8 mouse cellular contexts compared by ENCODE assay signal in the genomic region with DNA sequence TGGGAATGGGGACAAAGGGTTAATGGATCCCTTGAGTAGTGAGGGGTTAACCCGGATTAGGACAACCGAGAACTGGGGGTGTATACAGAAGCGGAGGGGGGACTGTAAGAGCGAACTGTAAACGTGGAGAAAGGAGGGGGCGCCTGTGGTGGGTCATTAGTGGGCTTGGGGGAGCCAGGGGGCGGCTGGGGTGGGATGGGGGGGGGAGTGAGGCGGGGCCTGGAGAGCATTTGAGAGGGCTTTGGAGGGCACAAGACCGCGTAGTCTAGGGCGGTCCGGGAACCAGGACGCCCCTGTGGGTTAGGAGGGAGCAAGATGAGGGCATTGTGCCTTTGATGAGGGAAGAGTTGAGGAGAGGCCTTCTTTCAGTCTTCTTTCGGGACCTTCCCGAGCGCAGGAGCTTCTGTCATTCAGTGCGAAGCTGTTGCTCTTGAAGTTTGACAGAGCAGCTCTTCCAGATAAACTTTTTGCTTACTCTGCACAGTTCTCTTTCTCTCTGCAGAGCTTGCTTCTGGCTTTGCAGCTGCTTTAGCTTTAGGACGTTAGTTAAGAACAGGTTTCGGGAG. TPM values are rescaled to one million over a fixed set of nuclear protein-coding genes. Genes with fewer than 3 reads are reported as not detected.
A peak's percentile ranks its signal among the peaks of the same experiment; 100 is the strongest.
DNase-seq lines count a peak whose midpoint lies in the region; ATAC-seq and TF ChIP-seq lines count a peak whose summit lies in the region.

No protein-coding gene starts in this region.

- H3K4me3 ChIP-seq in kidney, embryonic 15.5 days (replicated peaks), result peak overlapping the region; percentile 80
- peak overlapping the region; percentile 88 for H3K4me3 ChIP-seq in hindbrain, embryonic 10.5 days
- H3K4me3 ChIP-seq in lung, postnatal 0 days (ENCODE audit: low read depth, low read length), result peak overlapping the region; percentile 74

- no peaks in the 10 kb centered on the region for H3K9me3 ChIP-seq in kidney, embryonic 15.5 days (replicated peaks)
- no peaks in the 10 kb centered on the region for H3K9me3 ChIP-seq in hindbrain, embryonic 10.5 days
- H3K9me3 ChIP-seq in lung, postnatal 0 days (ENCODE audit: low read length), result no peaks in the 10 kb centered on the region

- H3K27me3 ChIP-seq in kidney, embryonic 15.5 days, result no peaks in the 10 kb centered on the region
- no peaks in the 10 kb centered on the region for H3K27me3 ChIP-seq in hindbrain, embryonic 10.5 days (ENCODE audit: insufficient read depth, poor library complexity, severe bottlenecking)
- no peaks in the 10 kb centered on the region for H3K27me3 ChIP-seq in lung, postnatal 0 days (replicated peaks; ENCODE audit: insufficient read depth, low read length)

- H3K4me1 ChIP-seq in kidney, embryonic 15.5 days, result peaks cover 54% of the 10 kb centered on the region
- peaks cover 52% of the 10 kb centered on the region for H3K4me1 ChIP-seq in hindbrain, embryonic 10.5 days (replicated peaks)
- H3K4me1 ChIP-seq in lung, postnatal 0 days (ENCODE audit: insufficient read depth, low read depth, low read length), result peaks cover 18% of the 10 kb centered on the region

- ATAC-seq in kidney, embryonic 15.5 days (replicated peaks; ENCODE audit: low FRiP score), result no peak
- ATAC-seq in lung, postnatal 0 days, result no peak
- no peak for ATAC-seq in erythroid progenitor cell, adult 5-6 weeks (replicated peaks; ENCODE audit: low FRiP score, poor library complexity, severe bottlenecking)

- peak overlapping the region; percentile 84 for H3K4me2 ChIP-seq in kidney, embryonic 15.5 days
- peak overlapping the region; percentile 95 for H3K4me2 ChIP-seq in lung, postnatal 0 days (replicated peaks; ENCODE audit: low read depth, low read length)

- H3K36me3 ChIP-seq in kidney, embryonic 15.5 days, result peaks cover 13% of the 10 kb centered on the region
- H3K36me3 ChIP-seq in hindbrain, embryonic 10.5 days, result peaks cover 18% of the 10 kb centered on the region
- no peaks in the 10 kb centered on the region for H3K36me3 ChIP-seq in lung, postnatal 0 days (ENCODE audit: insufficient read depth, low read length)

- no peak for TF ChIP-seq EP300 in lung, postnatal 0 days (IDR thresholded peaks at IDR 0.05)

- no peak for DNase-seq in kidney, adult 11 months
- DNase-seq in T-cell, adult 2 months (ENCODE audit: low spot score), result peak; percentile 14
- DNase-seq in hindbrain, embryonic 10.5 days (ENCODE audit: low spot score), result peak; percentile 51
- DNase-seq in lung, postnatal 0 days (ENCODE audit: low spot score), result peak; percentile 51
- DNase-seq in thymus, postnatal 25 days, result peak; percentile 26
- no peak for DNase-seq in adrenal gland, adult 2 months

- WGBS in kidney, embryonic 15.5 days, result under 1% methylated on average over 19 of the region's 19 CpGs
- 3% methylated on average over 19 of the region's 19 CpGs for WGBS in hindbrain, embryonic 10.5 days
- 3% methylated on average over 17 of the region's 19 CpGs for WGBS in lung, postnatal 0 days

- H3K9ac ChIP-seq in kidney, embryonic 15.5 days, result peak overlapping the region; percentile 91
- H3K9ac ChIP-seq in lung, postnatal 0 days (replicated peaks; ENCODE audit: low read depth), result peak overlapping the region; percentile 44

- no peak for TF ChIP-seq CTCF in lung, postnatal 0 days (IDR thresholded peaks at IDR 0.05)

- H3K27ac ChIP-seq in kidney, embryonic 15.5 days, result peak overlapping the region; percentile 91
- H3K27ac ChIP-seq in hindbrain, embryonic 10.5 days, result peak overlapping the region; percentile 94
- peak overlapping the region; percentile 80 for H3K27ac ChIP-seq in lung, postnatal 0 days (ENCODE audit: low read length)

RNA-seq across cellular contexts. Expression of a gene that starts 0.8 kb away (rescaled TPM):
- 42.3 and 46.5 TPM in 2 replicates for polyA plus RNA-seq in kidney, embryonic 15.5 days (2015; fragmentation: Nextera tagmentation; extraction: Ambion mirVana)
- polyA plus RNA-seq in hindbrain, embryonic 10.5 days (2016; fragmentation: Nextera tagmentation; extraction: Ambion mirVana), result 49.1 and 52.1 TPM in 2 replicates
- polyA plus RNA-seq in lung, postnatal 0 days (2015; fragmentation: Nextera tagmentation; extraction: Ambion mirVana), result 13.1 and 14.2 TPM in 2 replicates
- 3.6 and 5.9 TPM in 2 replicates for total RNA-seq in erythroid progenitor cell, adult 5-6 weeks (2015; ENCODE audit: low replicate concordance)
- 2.4 and 4.8 TPM in 2 replicates for total RNA-seq in erythroid progenitor cell, adult 5-6 weeks (2017; ENCODE audit: low replicate concordance)
- total RNA-seq in adrenal gland, adult 2 months (2021), result 10 to 100 TPM; 17.4 to 24.6 TPM
- polyA plus RNA-seq in adrenal gland, adult 2 months (2012; rRNA removed), result 24.5 and 27.7 TPM in 2 replicates

RNA-seq across cellular contexts. Expression of a gene that starts 2.0 kb away (rescaled TPM):
- 122 and 136 TPM in 2 replicates for polyA plus RNA-seq in kidney, embryonic 15.5 days (2015; fragmentation: Nextera tagmentation; extraction: Ambion mirVana)
- polyA plus RNA-seq in hindbrain, embryonic 10.5 days (2016; fragmentation: Nextera tagmentation; extraction: Ambion mirVana), result 193 and 229 TPM in 2 replicates
- polyA plus RNA-seq in lung, postnatal 0 days (2015; fragmentation: Nextera tagmentation; extraction: Ambion mirVana), result 98.2 and 104 TPM in 2 replicates
- total RNA-seq in erythroid progenitor cell, adult 5-6 weeks (2015; ENCODE audit: low replicate concordance), result 66.7 and 75.0 TPM in 2 replicates
- total RNA-seq in erythroid progenitor cell, adult 5-6 weeks (2017; ENCODE audit: low replicate concordance), result 82.9 and 94.7 TPM in 2 replicates
- 100 to 1,000 TPM; 108 to 115 TPM for total RNA-seq in adrenal gland, adult 2 months (2021)
- polyA plus RNA-seq in adrenal gland, adult 2 months (2012; rRNA removed), result 85.2 and 87.2 TPM in 2 replicates

RNA-seq across cellular contexts. Expression of a gene that starts 47.4 kb away (rescaled TPM):
- 2.0 and 2.6 TPM in 2 replicates for polyA plus RNA-seq in kidney, embryonic 15.5 days (2015; fragmentation: Nextera tagmentation; extraction: Ambion mirVana)
- 1.1 and 1.4 TPM in 2 replicates for polyA plus RNA-seq in hindbrain, embryonic 10.5 days (2016; fragmentation: Nextera tagmentation; extraction: Ambion mirVana)
- 5.0 and 7.1 TPM in 2 replicates for polyA plus RNA-seq in lung, postnatal 0 days (2015; fragmentation: Nextera tagmentation; extraction: Ambion mirVana)
- total RNA-seq in erythroid progenitor cell, adult 5-6 weeks (2015; ENCODE audit: low replicate concordance), result not detected in 2 replicates
- total RNA-seq in erythroid progenitor cell, adult 5-6 weeks (2017; ENCODE audit: low replicate concordance), result not detected in 2 replicates
- total RNA-seq in adrenal gland, adult 2 months (2021), result 1 to 10 TPM in 1 of 2 experiments, under 1 TPM in 1; 0.90 to 1.6 TPM
- polyA plus RNA-seq in adrenal gland, adult 2 months (2012; rRNA removed), result 1.7 and 2.8 TPM in 2 replicates

RNA-seq across cellular contexts. Expression of a gene that starts 56.6 kb away (rescaled TPM):
- polyA plus RNA-seq in kidney, embryonic 15.5 days (2015; fragmentation: Nextera tagmentation; extraction: Ambion mirVana), result 12.5 and 15.0 TPM in 2 replicates
- 10.0 and 11.9 TPM in 2 replicates for polyA plus RNA-seq in hindbrain, embryonic 10.5 days (2016; fragmentation: Nextera tagmentation; extraction: Ambion mirVana)
- 6.4 and 6.6 TPM in 2 replicates for polyA plus RNA-seq in lung, postnatal 0 days (2015; fragmentation: Nextera tagmentation; extraction: Ambion mirVana)
- 4.6 and 6.1 TPM in 2 replicates for total RNA-seq in erythroid progenitor cell, adult 5-6 weeks (2015; ENCODE audit: low replicate concordance)
- 1.4 and 6.2 TPM in 2 replicates for total RNA-seq in erythroid progenitor cell, adult 5-6 weeks (2017; ENCODE audit: low replicate concordance)
- total RNA-seq in adrenal gland, adult 2 months (2021), result 1 to 10 TPM; 7.3 to 9.6 TPM
- 43.2 and 63.5 TPM in 2 replicates for polyA plus RNA-seq in adrenal gland, adult 2 months (2012; rRNA removed)

RNA-seq across cellular contexts. Expression of a gene that starts 59.0 kb away (rescaled TPM):
- 158 and 177 TPM in 2 replicates for polyA plus RNA-seq in kidney, embryonic 15.5 days (2015; fragmentation: Nextera tagmentation; extraction: Ambion mirVana)
- 260 and 279 TPM in 2 replicates for polyA plus RNA-seq in hindbrain, embryonic 10.5 days (2016; fragmentation: Nextera tagmentation; extraction: Ambion mirVana)
- 94.9 and 99.9 TPM in 2 replicates for polyA plus RNA-seq in lung, postnatal 0 days (2015; fragmentation: Nextera tagmentation; extraction: Ambion mirVana)
- 8.4 and 16.2 TPM in 2 replicates for total RNA-seq in erythroid progenitor cell, adult 5-6 weeks (2015; ENCODE audit: low replicate concordance)
- 42.4 and 50.7 TPM in 2 replicates for total RNA-seq in erythroid progenitor cell, adult 5-6 weeks (2017; ENCODE audit: low replicate concordance)
- 10 to 100 TPM; 72.2 to 87.7 TPM for total RNA-seq in adrenal gland, adult 2 months (2021)
- polyA plus RNA-seq in adrenal gland, adult 2 months (2012; rRNA removed), result 41.3 and 42.5 TPM in 2 replicates

Comparison
In these comparisons a context has a peak if more than half of its experiments do, and no peak if none do; other contexts are left out.
1. DNase-seq: peak in T-cell, adult 2 months (single experiment), hindbrain, embryonic 10.5 days (single experiment), lung, postnatal 0 days (single experiment) and thymus, postnatal 25 days (single experiment); none in kidney, adult 11 months (single experiment) and adrenal gland, adult 2 months (single experiment).
2. Peak in every context shown above with its lines, with median percentiles within 50 percentile points of each other: H3K27ac ChIP-seq and H3K4me3 ChIP-seq.